Mouse (Mus musculus) heart, postnatal 25 days (tissue): ENCODE data around the gene Ndst2. TPM values are rescaled to one million over a fixed set of nuclear protein-coding genes. Genes with fewer than 3 reads are reported as not detected.
"Not testable (repeated sequence)": the region's sequence is repeated elsewhere in the genome, so short reads cannot be mapped to it uniquely, and the experiment has no call there.

ENCODE experiments used
- DNase-seq: peaks from one replicate; pipeline ENCODE4 v3.0.0; 2022; ENCODE audit warnings: low spot score
- intact Hi-C: fragments of 180-260 bp; cut with DNase I; formaldehyde crosslinking; loops from one replicate; pipeline ENCODE4 v1.15.1; 2025
- total RNA-seq, 2 experiments: library from RNA; stranded (reverse); gene quantifications; 2 replicates each; pipeline ENCODE4 v1.2.3; 2021

Ndst2 gene
- total RNA-seq, 2 experiments from 2014 or later: 10.0 to 12.6 TPM

DNA sequence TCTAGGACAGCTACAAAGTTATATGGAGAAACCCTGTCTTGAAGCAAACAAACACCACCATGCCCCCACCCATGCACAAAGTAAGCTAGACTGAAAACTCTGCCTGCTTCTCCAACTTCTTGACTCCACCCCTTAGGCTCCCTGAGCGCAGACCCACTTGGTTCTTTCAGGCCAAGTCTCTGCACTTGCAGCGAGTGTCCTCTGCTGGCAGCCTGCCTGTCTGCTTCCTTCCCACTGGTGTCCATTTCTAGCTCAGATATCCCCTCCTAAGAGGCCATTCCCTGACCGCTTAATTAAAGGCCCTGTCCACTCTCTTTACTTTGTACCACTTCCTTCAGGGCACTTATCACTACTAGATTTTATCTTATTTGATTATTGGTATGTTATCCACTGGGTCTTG is 9.3 kb upstream of the Ndst2 start:
- DNase-seq: no peak
- intact Hi-C loops: no loop called here

DNA sequence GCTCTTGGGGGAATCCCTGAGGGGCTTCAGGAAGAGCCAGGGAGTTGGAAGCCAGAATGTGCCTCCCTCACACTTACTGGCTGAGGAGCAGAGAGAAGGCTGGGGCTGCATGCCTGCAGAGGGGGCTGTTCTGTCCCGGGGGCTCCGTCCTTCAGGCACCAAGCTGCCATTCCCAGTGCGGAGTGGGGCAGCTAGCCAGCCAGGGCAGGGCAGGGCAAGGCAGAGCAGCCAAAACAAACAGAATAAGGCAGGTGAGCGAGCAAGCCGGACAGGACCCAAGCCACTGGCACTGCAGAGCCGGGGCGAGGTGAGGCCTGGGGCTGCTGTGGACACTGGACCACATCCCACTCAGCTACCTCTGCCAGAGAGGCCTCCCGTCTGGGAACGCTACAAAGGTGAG is 6.9 kb upstream of the Ndst2 start:
- DNase-seq: no peak
- intact Hi-C loops: no loop called here

- intact Hi-C loops: loop anchor here (2.0 kb wide), 1 partner anchor 52 kb away; no protein-coding TSS in a partner anchor
These were observed 4.1 kb upstream of the Ndst2 start for GRCm38 (mm10) chr14:20738511-20738910.

DNA sequence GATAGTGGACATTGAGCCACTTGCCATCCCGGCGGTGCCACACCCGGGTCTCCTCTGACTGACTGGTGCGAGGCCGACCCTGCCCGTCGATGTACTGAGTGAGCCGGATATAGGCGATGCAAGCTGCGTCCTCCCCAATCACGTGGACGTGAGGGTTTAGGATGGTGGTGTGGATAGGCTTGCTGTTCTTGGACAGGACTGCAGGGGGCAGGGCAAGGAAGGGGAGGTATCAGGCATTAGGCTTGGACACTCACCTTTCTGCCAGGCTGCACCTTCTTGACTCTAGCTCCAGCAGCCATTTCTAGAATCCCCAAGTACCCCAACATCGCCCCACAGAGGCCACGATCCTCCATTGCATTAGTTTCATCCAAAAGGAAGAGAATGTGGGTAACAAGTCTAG is 2.9 kb upstream of the Ndst2 start:
- intact Hi-C loops: no loop called here
- DNase-seq: peak; percentile 37

More at GRCm38 (mm10) chr14:20738511-20738910, 4.1 kb upstream of the Ndst2 start:
- DNase-seq: no peak

DNA sequence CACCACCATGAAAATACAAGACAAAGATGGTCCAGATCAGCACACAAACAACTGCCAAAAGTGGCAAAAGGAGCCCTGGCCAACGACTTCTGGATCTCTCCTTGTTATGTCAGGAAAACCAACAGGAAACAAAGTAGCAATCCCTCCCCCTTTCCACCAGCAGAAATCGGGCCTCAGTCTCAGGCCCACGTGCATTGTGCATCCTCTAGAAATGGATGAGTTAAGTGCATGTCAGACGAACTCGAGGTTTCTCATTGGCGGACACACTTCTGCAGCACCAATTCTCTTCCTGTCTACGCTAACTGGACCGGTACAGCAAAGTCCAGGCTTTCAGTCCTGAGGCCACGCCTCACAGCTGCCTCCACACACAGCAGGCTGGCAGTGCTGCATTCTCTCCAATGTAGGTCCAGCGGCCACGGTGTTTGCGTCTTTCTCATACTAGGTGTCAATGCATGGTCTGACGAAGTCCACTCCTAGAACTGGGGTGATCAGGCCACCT is 1.6 kb upstream of the Ndst2 start:
- intact Hi-C loops: no loop called here
- no peak for DNase-seq

GRCm38 (mm10) chr14:20735052-20735451 is 690 bp upstream of the Ndst2 start:
- no peak for DNase-seq
- intact Hi-C loops: no loop called here

DNA sequence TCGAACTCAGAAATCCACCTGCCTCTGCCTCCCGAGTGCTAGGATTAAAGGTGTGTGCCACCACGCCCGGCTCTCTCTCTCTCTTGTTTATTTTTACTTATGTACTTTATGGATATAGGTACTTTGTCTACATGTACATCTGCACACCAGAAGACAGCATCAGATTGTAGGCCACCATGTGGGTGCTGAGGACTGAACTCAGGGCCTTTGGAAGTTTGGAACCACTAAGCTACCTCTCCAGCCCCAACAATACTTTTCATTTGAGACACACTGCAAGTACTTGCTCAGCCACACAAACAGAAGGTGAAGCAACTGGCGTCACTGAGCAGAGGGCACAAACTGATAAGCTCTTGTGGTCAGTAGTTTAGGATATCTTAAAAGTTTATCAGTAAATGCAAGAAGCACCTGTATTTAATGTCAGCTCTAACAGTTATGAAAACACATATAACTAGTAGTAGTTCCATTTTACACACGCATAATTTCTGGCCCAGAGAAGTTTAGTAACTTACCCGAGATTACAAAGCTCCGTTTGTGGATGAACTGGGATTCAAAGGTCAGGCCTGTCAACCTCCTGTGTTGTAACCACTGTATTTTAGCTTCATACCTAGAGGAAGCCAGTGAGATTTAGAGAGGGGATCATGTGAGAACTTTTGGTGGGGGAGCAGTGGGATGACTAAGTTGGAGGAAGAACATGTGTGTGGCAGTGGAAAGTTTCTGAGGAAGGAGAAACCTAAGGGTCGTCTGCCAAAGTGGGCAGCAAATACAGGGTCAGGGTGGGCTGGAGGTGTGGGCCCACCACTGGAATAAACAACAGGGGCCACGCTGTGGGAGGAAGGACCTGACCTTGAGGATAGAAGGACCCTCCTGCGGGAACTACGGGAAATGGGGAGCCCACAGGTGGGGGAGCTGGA is 1.1 kb downstream of the Ndst2 start:
- intact Hi-C loops: no loop called here
- DNase-seq: no peak

- intact Hi-C loops: no loop called here
- no peak for DNase-seq
These were observed 3.3 kb downstream of the Ndst2 start for GRCm38 (mm10) chr14:20730853-20731602.

- intact Hi-C loops: no loop called here
- no peak for DNase-seq
These were observed 4.5 kb downstream of the Ndst2 start for GRCm38 (mm10) chr14:20729871-20730270.

GRCm38 (mm10) chr14:20725660-20726339 is 8.6 kb downstream of the Ndst2 start:
- intact Hi-C loops: no loop called here
- no peak for DNase-seq

- DNase-seq: no peak
- intact Hi-C loops: loop anchor here (5.0 kb wide), 1 partner anchor 148 kb away; no protein-coding TSS in a partner anchor
These were observed 10.3 kb downstream of the Ndst2 start for GRCm38 (mm10) chr14:20724043-20724442.

- DNase-seq: no peak
- intact Hi-C loops: loop anchor here (5.0 kb wide), 1 partner anchor 149 kb away; no protein-coding TSS in a partner anchor
These were observed 11.4 kb downstream of the Ndst2 start for GRCm38 (mm10) chr14:20723006-20723405.

DNA sequence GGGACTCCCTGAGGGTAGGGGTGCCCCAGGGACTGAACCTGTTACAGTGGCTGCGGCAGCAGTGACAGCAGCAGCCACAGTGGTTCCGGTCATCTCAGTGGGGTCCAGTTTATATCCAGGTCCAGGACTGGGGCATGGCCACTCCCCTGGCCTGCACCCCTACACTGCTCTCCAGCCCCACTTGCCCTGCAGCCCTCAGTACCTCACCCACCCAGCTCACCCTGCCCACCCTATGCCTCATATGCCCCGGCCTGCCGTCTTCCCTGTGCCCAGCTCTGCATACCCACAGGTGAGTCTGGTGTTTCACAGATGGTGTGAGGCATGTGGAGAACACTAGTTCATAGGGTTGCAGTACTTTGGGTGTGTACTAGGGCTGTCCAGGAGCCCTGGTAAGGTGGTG is 13.0 kb downstream of the Ndst2 start:
- no peak for DNase-seq
- intact Hi-C loops: loop anchor here (5.0 kb wide), 1 partner anchor 151 kb away; no protein-coding TSS in a partner anchor

DNA sequence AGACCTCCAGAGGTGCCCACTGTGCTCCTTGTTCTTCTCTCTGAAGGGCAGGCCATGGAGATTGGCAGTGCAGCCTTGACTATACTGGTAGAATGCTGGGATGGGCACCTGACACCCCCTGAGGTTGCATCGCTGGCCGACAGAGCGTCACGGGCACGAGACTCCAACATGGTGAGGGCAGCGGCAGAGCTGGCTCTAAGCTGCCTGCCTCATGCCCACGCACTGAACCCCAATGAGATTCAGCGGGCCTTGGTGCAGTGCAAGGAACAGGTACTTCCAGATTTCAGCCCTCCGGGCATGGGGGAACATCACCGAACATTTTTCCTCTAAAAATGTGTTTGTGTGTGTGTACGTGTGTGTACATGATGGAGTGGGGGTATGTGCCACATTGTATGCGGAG is 14.6 kb downstream of the Ndst2 start:
- no peak for DNase-seq
- intact Hi-C loops: loop anchor here (5.0 kb wide), 1 partner anchor 153 kb away; no protein-coding TSS in a partner anchor

DNA sequence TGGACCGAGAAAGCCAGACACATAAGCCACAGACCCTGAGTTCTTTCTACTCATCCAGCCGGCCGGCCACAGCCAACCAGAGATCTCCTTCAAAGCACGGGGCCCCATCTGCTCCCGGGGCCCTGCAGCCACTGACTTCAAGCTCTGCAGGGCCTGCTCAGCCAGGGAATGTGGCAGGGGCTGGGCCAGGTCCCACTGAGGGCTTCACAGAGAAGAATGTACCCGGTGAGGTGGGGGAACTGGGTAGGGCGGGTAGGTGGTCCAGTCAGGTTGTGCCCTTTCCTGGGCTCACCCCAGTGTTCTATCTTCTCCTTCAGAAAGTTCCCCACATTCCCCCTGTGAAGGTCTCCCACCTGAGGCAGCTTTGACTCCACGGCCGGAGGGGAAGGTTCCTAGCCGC is 15.9 kb downstream of the Ndst2 start:
- intact Hi-C loops: no loop called here
- no peak for DNase-seq

- DNase-seq: no peak
- intact Hi-C loops: no loop called here
These were observed 20.5 kb downstream of the Ndst2 start for GRCm38 (mm10) chr14:20713832-20714231.

DNA sequence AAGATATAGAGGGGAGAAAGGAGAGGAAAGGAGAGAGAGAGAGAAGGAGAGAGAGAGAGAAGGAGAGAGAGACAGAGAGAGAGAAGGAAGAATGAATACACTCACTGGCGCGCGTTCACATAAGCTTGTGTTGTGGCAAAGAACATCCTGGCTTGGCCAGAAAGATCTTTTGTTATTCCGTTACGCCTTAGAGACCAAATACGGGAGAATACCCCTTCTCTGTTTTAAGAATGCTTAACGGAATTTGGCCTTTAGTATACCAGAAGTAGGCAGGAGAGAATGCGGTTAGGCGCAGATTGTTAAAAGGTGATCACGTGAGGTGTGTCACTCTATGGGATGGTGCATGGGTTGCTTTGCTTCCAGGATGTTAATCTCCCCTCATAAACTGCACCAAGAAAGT is 26.1 kb downstream of the Ndst2 start:
- intact Hi-C loops: no loop called here
- DNase-seq: no peak

- intact Hi-C loops: no loop called here
- DNase-seq: peak; percentile 84
These were observed 26.9 kb downstream of the Ndst2 start, which contains the start of gene Zswim8 for GRCm38 (mm10) chr14:20707201-20708190. TSS of gene Zswim8 (plus strand) at chr14:20707552.

DNA sequence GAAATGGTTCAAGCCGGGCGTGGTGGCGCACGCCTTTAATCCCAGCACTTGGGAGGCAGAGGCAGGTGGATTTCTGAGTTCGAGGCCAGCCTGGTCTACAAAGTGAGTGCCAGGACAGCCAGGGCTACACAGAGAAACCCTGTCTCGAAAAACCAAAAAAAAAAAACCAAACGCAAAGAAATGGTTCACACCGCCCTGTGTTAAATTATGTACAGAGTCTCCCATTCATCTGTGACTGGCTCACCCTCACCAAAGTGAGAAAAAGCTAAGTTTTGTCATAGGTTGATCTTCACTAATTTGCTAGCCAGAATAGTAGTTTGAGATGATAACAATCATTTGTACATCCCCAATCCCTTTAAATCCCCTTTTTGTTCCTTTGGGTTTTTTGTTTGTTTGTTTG is 30.9 kb downstream of the Ndst2 start:
- intact Hi-C loops, DNase-seq: not testable (repeated sequence)
